Mouse (Mus musculus): ENCODE data around the gene Engase. TPM values are rescaled to one million over a fixed set of nuclear protein-coding genes. Genes with fewer than 3 reads are reported as not detected.

The Engase gene
- polyA plus RNA-seq, 1 experiment: 18.3 TPM

- H3K36me3 ChIP-seq (ENCODE audit: control insufficient read depth, insufficient read depth, low read length): no peaks in the 10 kb centered on the region
- no peaks in the 10 kb centered on the region for H3K27me3 ChIP-seq (ENCODE audit: control insufficient read depth, insufficient read depth, low read length)
- TF ChIP-seq POLR2A (IDR thresholded peaks at IDR 0.05; ENCODE audit: low read depth, low read length): no peak
- no peak for TF ChIP-seq CTCF (IDR thresholded peaks at IDR 0.05; ENCODE audit: extremely low read depth, insufficient read length, insufficient replicate concordance, low read depth, low read length)
- 30% methylated on average over 15 of the region's 15 CpGs for WGBS
- H3K4me1 ChIP-seq (ENCODE audit: control insufficient read depth, insufficient read depth, insufficient read length, low read length): peaks cover 10% of the 10 kb centered on the region
- no peak overlapping the region for H3K4me3 ChIP-seq (ENCODE audit: low read depth, low read length)
- H3K27ac ChIP-seq (ENCODE audit: insufficient read depth, low read depth, low read length): no peak overlapping the region
These were observed 35.8 kb downstream of the Engase start for GRCm38 (mm10) chr11:118512257-118512910.

GRCm38 (mm10) chr11:118517924-118518323 lies 41.3 kb downstream of the Engase start:
- TF ChIP-seq POLR2A (IDR thresholded peaks at IDR 0.05; ENCODE audit: low read depth, low read length) (no peak), CTCF (IDR thresholded peaks at IDR 0.05; ENCODE audit: extremely low read depth, insufficient read length, insufficient replicate concordance, low read depth, low read length) (no peak)
- Histone ChIP-seq H3K36me3 (ENCODE audit: control insufficient read depth, insufficient read depth, low read length) (no peaks in the 10 kb centered on the region), H3K4me3 (ENCODE audit: low read depth, low read length) (no peak overlapping the region), H3K27ac (ENCODE audit: insufficient read depth, low read depth, low read length) (no peak overlapping the region), H3K27me3 (ENCODE audit: control insufficient read depth, insufficient read depth, low read length) (no peaks in the 10 kb centered on the region), H3K4me1 (ENCODE audit: control insufficient read depth, insufficient read depth, insufficient read length, low read length) (no peaks in the 10 kb centered on the region)
- WGBS: 87% methylated on average over 7 of the region's 7 CpGs

GRCm38 (mm10) chr11:118518743-118519142 lies 42.1 kb downstream of the Engase start:
- Histone ChIP-seq H3K27me3 (ENCODE audit: control insufficient read depth, insufficient read depth, low read length) (no peaks in the 10 kb centered on the region), H3K4me3 (ENCODE audit: low read depth, low read length) (no peak overlapping the region), H3K27ac (ENCODE audit: insufficient read depth, low read depth, low read length) (no peak overlapping the region), H3K36me3 (ENCODE audit: control insufficient read depth, insufficient read depth, low read length) (no peaks in the 10 kb centered on the region), H3K4me1 (ENCODE audit: control insufficient read depth, insufficient read depth, insufficient read length, low read length) (no peaks in the 10 kb centered on the region)
- WGBS: 86% methylated on average over 7 of the region's 7 CpGs
- TF ChIP-seq POLR2A (IDR thresholded peaks at IDR 0.05; ENCODE audit: low read depth, low read length) (no peak), CTCF (IDR thresholded peaks at IDR 0.05; ENCODE audit: extremely low read depth, insufficient read length, insufficient replicate concordance, low read depth, low read length) (no peak)

DNA sequence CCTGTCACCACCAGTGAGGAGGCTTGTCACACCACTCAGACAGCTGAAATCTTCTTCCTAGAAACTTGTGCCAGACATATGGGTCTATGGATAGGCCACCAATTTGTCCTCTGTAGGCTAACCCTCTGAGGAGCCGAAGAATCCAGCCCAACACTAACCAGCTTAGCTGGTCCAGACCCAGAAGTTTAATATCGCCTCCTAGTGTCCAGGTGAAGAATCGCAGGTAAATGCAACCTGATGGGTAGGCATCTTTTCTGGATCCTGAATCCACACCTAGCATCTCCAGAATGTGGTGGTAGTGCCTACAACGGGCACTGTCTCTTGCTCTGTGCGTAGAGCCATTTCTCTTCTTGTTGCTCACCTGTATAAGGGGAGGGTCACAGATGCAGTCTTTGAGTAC lies 43.6 kb downstream of the Engase start:
- H3K4me1 ChIP-seq (ENCODE audit: control insufficient read depth, insufficient read depth, insufficient read length, low read length): no peaks in the 10 kb centered on the region
- no peaks in the 10 kb centered on the region for H3K36me3 ChIP-seq (ENCODE audit: control insufficient read depth, insufficient read depth, low read length)
- H3K27me3 ChIP-seq (ENCODE audit: control insufficient read depth, insufficient read depth, low read length): no peaks in the 10 kb centered on the region
- peak; percentile 51; the same call in 1 of the 2 replicates for TF ChIP-seq CTCF (IDR thresholded peaks at IDR 0.05; ENCODE audit: extremely low read depth, insufficient read length, insufficient replicate concordance, low read depth, low read length)
- no peak for TF ChIP-seq POLR2A (IDR thresholded peaks at IDR 0.05; ENCODE audit: low read depth, low read length)
- H3K4me3 ChIP-seq (ENCODE audit: low read depth, low read length): no peak overlapping the region
- H3K27ac ChIP-seq (ENCODE audit: insufficient read depth, low read depth, low read length): no peak overlapping the region
- WGBS: 40% methylated on average over 5 of the region's 5 CpGs

DNA sequence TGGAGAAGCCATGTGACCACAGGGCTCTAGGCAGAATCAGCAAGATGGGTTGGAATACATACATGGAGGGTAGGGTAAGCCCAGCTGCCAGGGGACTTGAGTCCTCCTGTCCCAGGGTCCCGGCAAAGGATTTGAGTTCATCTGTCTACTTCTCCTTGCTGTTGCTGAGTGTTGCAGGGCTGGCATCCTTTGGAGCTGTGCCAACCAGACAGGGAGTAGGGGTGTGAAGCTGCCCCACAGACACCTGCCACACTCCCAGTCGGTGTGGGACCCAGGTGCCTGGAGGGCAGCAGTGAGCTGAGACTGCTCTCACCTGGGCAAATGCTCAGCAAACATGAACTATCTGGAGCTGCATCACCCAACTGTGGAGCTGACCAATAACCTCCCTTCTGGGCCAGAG lies 44.3 kb downstream of the Engase start:
- H3K4me1 ChIP-seq (ENCODE audit: control insufficient read depth, insufficient read depth, insufficient read length, low read length): no peaks in the 10 kb centered on the region
- TF ChIP-seq POLR2A (IDR thresholded peaks at IDR 0.05; ENCODE audit: low read depth, low read length): no peak
- no peak for TF ChIP-seq CTCF (IDR thresholded peaks at IDR 0.05; ENCODE audit: extremely low read depth, insufficient read length, insufficient replicate concordance, low read depth, low read length)
- no peak overlapping the region for H3K27ac ChIP-seq (ENCODE audit: insufficient read depth, low read depth, low read length)
- no peak overlapping the region for H3K4me3 ChIP-seq (ENCODE audit: low read depth, low read length)
- 61% methylated on average over 2 of the region's 2 CpGs for WGBS
- H3K36me3 ChIP-seq (ENCODE audit: control insufficient read depth, insufficient read depth, low read length): no peaks in the 10 kb centered on the region
- no peaks in the 10 kb centered on the region for H3K27me3 ChIP-seq (ENCODE audit: control insufficient read depth, insufficient read depth, low read length)

GRCm38 (mm10) chr11:118523496-118524145 lies 47.0 kb downstream of the Engase start:
- WGBS: 73% methylated on average over 4 of the region's 4 CpGs

GRCm38 (mm10) chr11:118525059-118525458 lies 48.4 kb downstream of the Engase start:
- WGBS: 58% methylated on average over 11 of the region's 11 CpGs
- H3K27ac ChIP-seq (ENCODE audit: insufficient read depth, low read depth, low read length): no peak overlapping the region
- no peaks in the 10 kb centered on the region for H3K4me1 ChIP-seq (ENCODE audit: control insufficient read depth, insufficient read depth, insufficient read length, low read length)
- TF ChIP-seq CTCF (IDR thresholded peaks at IDR 0.05; ENCODE audit: extremely low read depth, insufficient read length, insufficient replicate concordance, low read depth, low read length) (no peak), POLR2A (IDR thresholded peaks at IDR 0.05; ENCODE audit: low read depth, low read length) (no peak)
- no peaks in the 10 kb centered on the region for H3K36me3 ChIP-seq (ENCODE audit: control insufficient read depth, insufficient read depth, low read length)
- no peak overlapping the region for H3K4me3 ChIP-seq (ENCODE audit: low read depth, low read length)
- no peaks in the 10 kb centered on the region for H3K27me3 ChIP-seq (ENCODE audit: control insufficient read depth, insufficient read depth, low read length)

More at GRCm38 (mm10) chr11:118523496-118524145, 47.0 kb downstream of the Engase start:
- no peak for TF ChIP-seq CTCF (IDR thresholded peaks at IDR 0.05; ENCODE audit: extremely low read depth, insufficient read length, insufficient replicate concordance, low read depth, low read length)
- no peak for TF ChIP-seq POLR2A (IDR thresholded peaks at IDR 0.05; ENCODE audit: low read depth, low read length)
- Histone ChIP-seq H3K4me3 (ENCODE audit: low read depth, low read length) (no peak overlapping the region), H3K36me3 (ENCODE audit: control insufficient read depth, insufficient read depth, low read length) (no peaks in the 10 kb centered on the region), H3K4me1 (ENCODE audit: control insufficient read depth, insufficient read depth, insufficient read length, low read length) (no peaks in the 10 kb centered on the region), H3K27ac (ENCODE audit: insufficient read depth, low read depth, low read length) (no peak overlapping the region), H3K27me3 (ENCODE audit: control insufficient read depth, insufficient read depth, low read length) (no peaks in the 10 kb centered on the region)

Data from small intestine, adult 2 months (tissue).